Mouse (Mus musculus) lung, postnatal 0 days (tissue): ENCODE results near the gene Pipox.

Source experiments
- CTCF ChIP-seq: IDR thresholded peaks from 2 replicates; pipeline ENCODE4 v1.5.1; 2016; ENCODE audit warnings: antibody characterized with exemption, mild to moderate bottlenecking
- EP300 ChIP-seq: IDR thresholded peaks from 2 replicates; pipeline ENCODE4 v1.6.1; 2016; ENCODE audit warnings: antibody characterized with exemption, mild to moderate bottlenecking, control low read depth

GRCm38 (mm10) chr11:77926666-77927065 lies 32.8 kb upstream of the Pipox start:
- TF ChIP-seq CTCF (no peak), EP300 (no peak)
